Mouse (Mus musculus) olfactory bulb, adult 2 months (tissue): ENCODE results near the gene Cpn1.

ENCODE experiments used
- CTCF ChIP-seq: fragments of 200-500 bp; IDR thresholded peaks from 2 replicates; pipeline ENCODE4 v1.5.1; 2012; ENCODE audit warnings: low read depth, mild to moderate bottlenecking, low read length, moderate library complexity; ENCODE audit not compliant: insufficient read depth
- POLR2A ChIP-seq: fragments of 200-500 bp; IDR thresholded peaks from 2 replicates; pipeline ENCODE4 v1.6.1; 2012; ENCODE audit warnings: mild to moderate bottlenecking, low read depth, low read length, moderate library complexity; ENCODE audit not compliant: insufficient read depth

DNA sequence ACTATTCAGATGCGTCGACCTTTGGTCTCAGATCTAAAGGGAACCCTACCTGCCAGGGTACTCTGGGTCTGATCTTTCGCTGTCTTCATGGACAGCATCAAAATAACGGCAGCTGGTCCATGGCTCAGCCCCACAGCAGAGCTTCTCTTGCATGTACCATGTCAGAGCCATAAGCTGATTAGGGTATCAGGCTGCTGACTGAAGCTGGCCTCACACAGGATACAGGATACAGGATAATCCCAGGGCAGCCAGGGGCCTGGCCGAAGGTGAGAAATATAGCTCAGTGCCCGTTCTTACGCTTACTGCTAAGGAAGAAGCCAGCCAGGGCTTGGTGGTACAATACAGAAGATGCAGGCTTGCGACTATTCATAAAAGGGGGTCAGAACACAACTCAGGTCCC lies 41.8 kb downstream of the Cpn1 start:
- TF ChIP-seq CTCF, result no peak
- no peak for TF ChIP-seq POLR2A
